Mouse (Mus musculus) neural tube, embryonic 12.5 days (tissue): ENCODE results near the gene Hmgb1. TPM values are rescaled to one million over a fixed set of nuclear protein-coding genes. Genes with fewer than 3 reads are reported as not detected.

ENCODE experiments used
- ATAC-seq: fragments of 200-750 bp; cut with Nextera tagmentation; 2 replicates; pipeline ENCODE4 v1.8.0; 2017; ENCODE audit warnings: low read depth, mild to moderate bottlenecking, moderate TSS enrichment, moderate library complexity; ENCODE audit not compliant: low FRiP score
- H3K27ac ChIP-seq: fragments of 300-500 bp; sonication (generic); 2 replicates; pipeline ENCODE4 v1.5.1; 2016
- H3K27me3 ChIP-seq: fragments of 300-500 bp; sonication (generic); replicated peaks from 2 replicates; pipeline ENCODE4 v1.6.1; 2016; ENCODE audit warnings: mild to moderate bottlenecking
- H3K36me3 ChIP-seq: fragments of 300-500 bp; sonication (generic); 2 replicates; pipeline ENCODE4 v1.6.1; 2016; ENCODE audit warnings: mild to moderate bottlenecking
- H3K4me1 ChIP-seq: fragments of 300-500 bp; sonication (generic); 2 replicates; pipeline ENCODE4 v1.6.1; 2016
- H3K4me2 ChIP-seq: fragments of 300-500 bp; sonication (generic); replicated peaks from 2 replicates; pipeline ENCODE4 v1.6.1; 2016; ENCODE audit warnings: mild to moderate bottlenecking
- H3K4me3 ChIP-seq: fragments of 300-500 bp; sonication (generic); 2 replicates; pipeline ENCODE4 v1.5.1; 2016
- H3K9ac ChIP-seq: fragments of 300-500 bp; sonication (generic); 2 replicates; pipeline ENCODE4 v1.6.1; 2016; ENCODE audit warnings: mild to moderate bottlenecking
- H3K9me3 ChIP-seq: fragments of 300-500 bp; sonication (generic); 2 replicates; pipeline ENCODE4 v1.6.1; 2016; ENCODE audit warnings: mild to moderate bottlenecking
- WGBS: fragments of 180-500 bp; shearing (Covaris S2); methylation state at CpG from one replicate; pipeline ENCODE4 v1.1.7; 2016; 5-methylcytosine and 5-hydroxymethylcytosine counted together
- polyA plus RNA-seq: library from polyadenylated mRNA; unstranded; fragments of >200 nt; fragmentation: Nextera tagmentation; extraction: Ambion mirVana; gene quantifications from 2 replicates; pipeline ENCODE4 v1.2.1, GENCODE M21; 2016

Hmgb1 gene
- polyA plus RNA-seq, 1 experiment from 2014 or later, result 1,312 TPM

- H3K4me2 ChIP-seq, result peak overlapping the region; percentile 56
Measured at GRCm38 (mm10) chr5:149005701-149006361, 178.5 kb downstream of the Hmgb1 start.

GRCm38 (mm10) chr5:149005083-149005482, 179.2 kb downstream of the Hmgb1 start:
- no peak overlapping the region for H3K9ac ChIP-seq
- 52% methylated on average over 8 of the region's 9 CpGs for WGBS
- H3K27ac ChIP-seq, result no peak overlapping the region
- peaks cover 7% of the 10 kb centered on the region; the same call in 1 of the 2 replicates for H3K4me1 ChIP-seq
- no peaks in the 10 kb centered on the region for H3K9me3 ChIP-seq
- H3K4me2 ChIP-seq, result no peak overlapping the region
- ATAC-seq, result no peak
- H3K4me3 ChIP-seq, result no peak overlapping the region
- no peaks in the 10 kb centered on the region for H3K36me3 ChIP-seq
- H3K27me3 ChIP-seq, result no peaks in the 10 kb centered on the region

More at GRCm38 (mm10) chr5:149005701-149006361, 178.5 kb downstream of the Hmgb1 start:
- WGBS, result 67% methylated on average over 9 of the region's 9 CpGs
- Histone ChIP-seq H3K27ac (no peak overlapping the region), H3K4me1 (peaks cover 7% of the 10 kb centered on the region; the same call in 1 of the 2 replicates), H3K36me3 (no peaks in the 10 kb centered on the region), H3K9ac (peak overlapping the region; percentile 44; the same call in 1 of the 2 replicates), H3K4me3 (no peak overlapping the region; the same call in 1 of the 2 replicates), H3K27me3 (no peaks in the 10 kb centered on the region), H3K9me3 (no peaks in the 10 kb centered on the region)
- peak; percentile 45 for ATAC-seq

DNA sequence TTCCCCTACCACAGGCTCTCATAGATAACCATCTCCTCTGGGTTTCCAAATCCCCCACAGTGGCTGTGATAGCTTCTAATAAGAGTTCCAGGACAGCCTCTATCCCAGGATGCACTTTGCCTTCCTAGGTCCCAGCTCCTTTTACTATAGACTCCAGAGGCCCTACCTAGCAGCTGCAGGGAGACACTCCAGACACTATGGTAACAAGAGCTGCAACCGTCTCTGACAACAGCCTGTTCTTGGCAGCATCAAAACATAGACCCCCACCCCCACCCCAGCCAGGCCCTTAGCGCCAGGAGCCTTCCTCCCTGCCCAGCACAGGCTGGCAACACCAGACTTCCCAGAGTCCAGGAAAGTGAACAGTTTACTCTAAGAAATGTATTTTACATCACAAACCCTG, 181.2 kb downstream of the Hmgb1 start:
- H3K4me3 ChIP-seq, result no peak overlapping the region
- 43% methylated on average over 2 of the region's 2 CpGs for WGBS

GRCm38 (mm10) chr5:149002803-149003115, 181.5 kb downstream of the Hmgb1 start:
- H3K27ac ChIP-seq, result no peak overlapping the region
- no peaks in the 10 kb centered on the region for H3K27me3 ChIP-seq
- WGBS, result 75% methylated on average over 6 of the region's 6 CpGs
- H3K9me3 ChIP-seq, result no peaks in the 10 kb centered on the region
- ATAC-seq, result no peak
- no peaks in the 10 kb centered on the region for H3K36me3 ChIP-seq
- no peak overlapping the region for H3K4me2 ChIP-seq
- no peak overlapping the region for H3K9ac ChIP-seq
- H3K4me1 ChIP-seq, result peaks cover 7% of the 10 kb centered on the region; the same call in 1 of the 2 replicates
- H3K4me3 ChIP-seq, result no peak overlapping the region

More for the DNA sequence above, 181.2 kb downstream of the Hmgb1 start:
- H3K4me2 ChIP-seq, result no peak overlapping the region
- no peak overlapping the region for H3K27ac ChIP-seq
- H3K4me1 ChIP-seq, result peaks cover 7% of the 10 kb centered on the region; the same call in 1 of the 2 replicates
- no peaks in the 10 kb centered on the region for H3K27me3 ChIP-seq
- no peaks in the 10 kb centered on the region for H3K9me3 ChIP-seq
- H3K36me3 ChIP-seq, result no peaks in the 10 kb centered on the region
- H3K9ac ChIP-seq, result no peak overlapping the region
- ATAC-seq, result no peak

- peaks cover 7% of the 10 kb centered on the region; the same call in 1 of the 2 replicates for H3K4me1 ChIP-seq
- no peak overlapping the region for H3K27ac ChIP-seq
- no peak for ATAC-seq
- H3K4me2 ChIP-seq, result no peak overlapping the region
- H3K4me3 ChIP-seq, result no peak overlapping the region
- H3K36me3 ChIP-seq, result no peaks in the 10 kb centered on the region
- H3K9me3 ChIP-seq, result no peaks in the 10 kb centered on the region
- H3K27me3 ChIP-seq, result no peaks in the 10 kb centered on the region
- H3K9ac ChIP-seq, result no peak overlapping the region
- 76% methylated on average over 20 of the region's 20 CpGs for WGBS
Measured at GRCm38 (mm10) chr5:149002034-149002802, 182.1 kb downstream of the Hmgb1 start.

- Histone ChIP-seq H3K4me1 (peaks cover 12% of the 10 kb centered on the region), H3K9ac (no peak overlapping the region), H3K36me3 (no peaks in the 10 kb centered on the region), H3K27me3 (no peaks in the 10 kb centered on the region), H3K4me2 (no peak overlapping the region), H3K4me3 (no peak overlapping the region), H3K27ac (no peak overlapping the region), H3K9me3 (no peaks in the 10 kb centered on the region)
- ATAC-seq, result no peak
- WGBS, result 92% methylated on average over 7 of the region's 7 CpGs
Measured at GRCm38 (mm10) chr5:148999802-149000201, 184.5 kb downstream of the Hmgb1 start.

DNA sequence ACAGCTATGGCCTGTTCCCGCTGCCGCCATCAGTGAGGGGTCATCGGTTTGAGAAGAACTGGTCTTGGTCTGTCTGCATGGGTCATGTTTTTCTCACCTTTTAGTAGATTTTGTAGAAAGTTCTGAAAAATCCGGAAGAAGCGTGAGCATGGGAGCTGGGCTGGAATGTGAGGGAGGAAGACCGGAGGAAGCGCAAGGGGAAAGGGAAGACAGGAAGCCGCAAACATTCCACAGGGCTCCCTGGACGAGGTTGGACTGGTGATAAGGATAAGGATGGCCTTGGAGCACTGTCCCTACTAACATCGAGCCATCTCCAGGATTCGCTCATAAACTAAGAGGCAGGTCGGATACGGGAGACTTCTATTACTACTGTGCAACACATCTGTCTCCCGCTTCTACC, 185.8 kb downstream of the Hmgb1 start:
- H3K4me1 ChIP-seq, result peaks cover 17% of the 10 kb centered on the region
- 90% methylated on average over 14 of the region's 14 CpGs for WGBS
- no peak overlapping the region for H3K27ac ChIP-seq
- H3K27me3 ChIP-seq, result no peaks in the 10 kb centered on the region
- no peak overlapping the region for H3K9ac ChIP-seq
- H3K4me3 ChIP-seq, result no peak overlapping the region
- H3K36me3 ChIP-seq, result no peaks in the 10 kb centered on the region
- H3K4me2 ChIP-seq, result no peak overlapping the region
- 0 out of 2 replicates have a peak, but pooled peaks cover 1% of the 10 kb centered on the region for H3K9me3 ChIP-seq
- no peak for ATAC-seq

- Histone ChIP-seq H3K4me2 (no peak overlapping the region), H3K4me1 (peaks cover 17% of the 10 kb centered on the region), H3K36me3 (no peaks in the 10 kb centered on the region; the same call in 1 of the 2 replicates), H3K4me3 (no peak overlapping the region), H3K9ac (no peak overlapping the region), H3K27me3 (no peaks in the 10 kb centered on the region), H3K27ac (no peak overlapping the region), H3K9me3 (peaks cover 6% of the 10 kb centered on the region; the same call in 1 of the 2 replicates)
- whole genome bisulfite sequencing, result 58% methylated on average over 4 of the region's 4 CpGs
- no peak for ATAC-seq
Measured at GRCm38 (mm10) chr5:148996709-148997037, 187.6 kb downstream of the Hmgb1 start.

Other genes starting within 250 kb of the Hmgb1 start
- gene Gm42791, start 189.3 kb downstream of the Hmgb1 start, polyA plus RNA-seq, result 2.6 and 3.6 TPM in 2 replicates
- 68.8 and 72.0 TPM in 2 replicates for gene Uspl1, start 139 bp downstream of the Hmgb1 start, polyA plus RNA-seq
- gene Alox5ap, start 80.3 kb upstream of the Hmgb1 start, polyA plus RNA-seq, result 6.5 and 8.0 TPM in 2 replicates
- gene Medag, start 227.3 kb upstream of the Hmgb1 start, polyA plus RNA-seq, result 0.51 and 0.74 TPM in 2 replicates